Mouse (Mus musculus): ENCODE measurements around the gene Kcnma1. TPM values are rescaled to one million over a fixed set of nuclear protein-coding genes. Genes with fewer than 3 reads are reported as not detected.

The Kcnma1 gene
- polyA plus RNA-seq, 1 experiment from 2014 or later: 0.04 TPM

GRCm38 (mm10) chr14:23896036-23896435 lies 118.3 kb downstream of the Kcnma1 start:
- no peaks in the 10 kb centered on the region for H3K4me1 ChIP-seq (ENCODE audit: insufficient read depth)
- no peak overlapping the region for H3K4me3 ChIP-seq (ENCODE audit: low read depth, low read length)
- no peaks in the 10 kb centered on the region for H3K27me3 ChIP-seq (ENCODE audit: insufficient read depth, low read length)
- H3K9ac ChIP-seq (replicated peaks): no peak overlapping the region
- WGBS (ENCODE audit: insufficient replicate concordance): 68% methylated on average over 3 of the region's 3 CpGs
- TF ChIP-seq CTCF (IDR thresholded peaks at IDR 0.05; ENCODE audit: low read depth): no peak
- TF ChIP-seq EP300 (IDR thresholded peaks at IDR 0.05; ENCODE audit: low read depth): no peak
- ATAC-seq (no peak), DNase-seq (no peak)
- no peaks in the 10 kb centered on the region for H3K9me3 ChIP-seq (ENCODE audit: low read length)
- no peak overlapping the region for H3K4me2 ChIP-seq (ENCODE audit: low read depth, low read length)
- H3K36me3 ChIP-seq (replicated peaks; ENCODE audit: insufficient read depth, low read length): no peaks in the 10 kb centered on the region
- no peak overlapping the region for H3K27ac ChIP-seq (ENCODE audit: low read depth)

- TF ChIP-seq EP300 (IDR thresholded peaks at IDR 0.05; ENCODE audit: low read depth): no peak
- TF ChIP-seq CTCF (IDR thresholded peaks at IDR 0.05; ENCODE audit: low read depth): no peak
- DNase-seq (no peak), ATAC-seq (no peak)
- no peaks in the 10 kb centered on the region for H3K9me3 ChIP-seq (ENCODE audit: low read length)
- H3K27me3 ChIP-seq (ENCODE audit: insufficient read depth, low read length): no peaks in the 10 kb centered on the region
- H3K4me3 ChIP-seq (ENCODE audit: low read depth, low read length): no peak overlapping the region
- no peak overlapping the region for H3K9ac ChIP-seq (replicated peaks)
- H3K4me2 ChIP-seq (ENCODE audit: low read depth, low read length): no peak overlapping the region
- WGBS (ENCODE audit: insufficient replicate concordance): 63% methylated on average over 4 of the region's 4 CpGs
- H3K27ac ChIP-seq (ENCODE audit: low read depth): no peak overlapping the region
- no peaks in the 10 kb centered on the region for H3K36me3 ChIP-seq (replicated peaks; ENCODE audit: insufficient read depth, low read length)
- no peaks in the 10 kb centered on the region for H3K4me1 ChIP-seq (ENCODE audit: insufficient read depth)
These were observed 128.2 kb downstream of the Kcnma1 start for GRCm38 (mm10) chr14:23886112-23886511.

GRCm38 (mm10) chr14:23885539-23885938 lies 128.8 kb downstream of the Kcnma1 start:
- H3K4me2 ChIP-seq (ENCODE audit: low read depth, low read length): no peak overlapping the region
- WGBS (ENCODE audit: insufficient replicate concordance): 44% methylated on average over 6 of the region's 6 CpGs
- H3K4me3 ChIP-seq (ENCODE audit: low read depth, low read length): no peak overlapping the region
- no peaks in the 10 kb centered on the region for H3K9me3 ChIP-seq (ENCODE audit: low read length)
- DNase-seq: no peak
- H3K4me1 ChIP-seq (ENCODE audit: insufficient read depth): no peaks in the 10 kb centered on the region
- TF ChIP-seq CTCF (IDR thresholded peaks at IDR 0.05; ENCODE audit: low read depth): no peak
- TF ChIP-seq EP300 (IDR thresholded peaks at IDR 0.05; ENCODE audit: low read depth): no peak
- H3K36me3 ChIP-seq (replicated peaks; ENCODE audit: insufficient read depth, low read length): no peaks in the 10 kb centered on the region
- no peak for ATAC-seq
- no peaks in the 10 kb centered on the region for H3K27me3 ChIP-seq (ENCODE audit: insufficient read depth, low read length)
- H3K9ac ChIP-seq (replicated peaks): no peak overlapping the region
- H3K27ac ChIP-seq (ENCODE audit: low read depth): no peak overlapping the region

- Histone ChIP-seq H3K9me3 (ENCODE audit: low read length) (no peaks in the 10 kb centered on the region), H3K27me3 (ENCODE audit: insufficient read depth, low read length) (no peaks in the 10 kb centered on the region), H3K4me2 (ENCODE audit: low read depth, low read length) (no peak overlapping the region), H3K4me1 (ENCODE audit: insufficient read depth) (no peaks in the 10 kb centered on the region), H3K4me3 (ENCODE audit: low read depth, low read length) (no peak overlapping the region), H3K9ac (replicated peaks) (no peak overlapping the region), H3K27ac (ENCODE audit: low read depth) (no peak overlapping the region), H3K36me3 (replicated peaks; ENCODE audit: insufficient read depth, low read length) (no peaks in the 10 kb centered on the region)
- ATAC-seq (no peak), DNase-seq (no peak)
- TF ChIP-seq EP300 (IDR thresholded peaks at IDR 0.05; ENCODE audit: low read depth) (no peak), CTCF (IDR thresholded peaks at IDR 0.05; ENCODE audit: low read depth) (no peak)
- WGBS (ENCODE audit: insufficient replicate concordance): 66% methylated on average over 4 of the region's 4 CpGs
These were observed 129.2 kb downstream of the Kcnma1 start for GRCm38 (mm10) chr14:23885071-23885470.

GRCm38 (mm10) chr14:23882001-23882400 lies 132.3 kb downstream of the Kcnma1 start:
- Histone ChIP-seq H3K36me3 (replicated peaks; ENCODE audit: insufficient read depth, low read length) (no peaks in the 10 kb centered on the region), H3K9me3 (ENCODE audit: low read length) (no peaks in the 10 kb centered on the region), H3K9ac (replicated peaks) (no peak overlapping the region), H3K4me3 (ENCODE audit: low read depth, low read length) (no peak overlapping the region), H3K4me1 (ENCODE audit: insufficient read depth) (no peaks in the 10 kb centered on the region), H3K27me3 (ENCODE audit: insufficient read depth, low read length) (no peaks in the 10 kb centered on the region), H3K4me2 (ENCODE audit: low read depth, low read length) (no peak overlapping the region), H3K27ac (ENCODE audit: low read depth) (no peak overlapping the region)
- WGBS (ENCODE audit: insufficient replicate concordance): 58% methylated on average over 1 of the region's 1 CpGs
- no peak for ATAC-seq
- no peak for DNase-seq
- TF ChIP-seq EP300 (IDR thresholded peaks at IDR 0.05; ENCODE audit: low read depth) (no peak), CTCF (IDR thresholded peaks at IDR 0.05; ENCODE audit: low read depth) (no peak)

DNA sequence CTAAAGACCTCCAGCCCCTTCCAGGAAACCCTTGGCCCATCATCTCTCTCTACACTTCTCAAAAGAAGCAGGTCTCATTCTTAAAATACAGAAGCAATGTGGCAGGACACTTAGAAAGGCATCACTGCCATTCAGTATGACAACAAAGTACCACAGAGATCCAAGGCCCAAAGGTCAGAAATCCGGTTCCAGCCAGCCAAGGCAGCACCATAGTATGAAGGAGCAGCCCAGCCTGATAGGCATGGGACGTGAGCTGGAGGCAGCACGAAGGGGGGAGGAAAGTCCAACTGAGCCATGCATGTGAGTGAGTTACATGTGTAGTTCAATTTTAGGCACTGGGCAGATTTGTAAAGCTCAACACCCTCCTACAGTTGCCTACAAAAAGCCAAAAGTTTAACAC lies 135.0 kb downstream of the Kcnma1 start:
- no peak for TF ChIP-seq CTCF (IDR thresholded peaks at IDR 0.05; ENCODE audit: low read depth)
- TF ChIP-seq EP300 (IDR thresholded peaks at IDR 0.05; ENCODE audit: low read depth): no peak
- no peak overlapping the region for H3K27ac ChIP-seq (ENCODE audit: low read depth)
- H3K4me1 ChIP-seq (ENCODE audit: insufficient read depth): no peaks in the 10 kb centered on the region
- no peak overlapping the region for H3K4me3 ChIP-seq (ENCODE audit: low read depth, low read length)
- no peaks in the 10 kb centered on the region for H3K9me3 ChIP-seq (ENCODE audit: low read length)
- no peaks in the 10 kb centered on the region for H3K27me3 ChIP-seq (ENCODE audit: insufficient read depth, low read length)
- no peak for ATAC-seq
- WGBS (ENCODE audit: insufficient replicate concordance): 64% methylated on average over 3 of the region's 3 CpGs
- no peaks in the 10 kb centered on the region for H3K36me3 ChIP-seq (replicated peaks; ENCODE audit: insufficient read depth, low read length)
- H3K4me2 ChIP-seq (ENCODE audit: low read depth, low read length): no peak overlapping the region
- no peak for DNase-seq
- H3K9ac ChIP-seq (replicated peaks): no peak overlapping the region

DNA sequence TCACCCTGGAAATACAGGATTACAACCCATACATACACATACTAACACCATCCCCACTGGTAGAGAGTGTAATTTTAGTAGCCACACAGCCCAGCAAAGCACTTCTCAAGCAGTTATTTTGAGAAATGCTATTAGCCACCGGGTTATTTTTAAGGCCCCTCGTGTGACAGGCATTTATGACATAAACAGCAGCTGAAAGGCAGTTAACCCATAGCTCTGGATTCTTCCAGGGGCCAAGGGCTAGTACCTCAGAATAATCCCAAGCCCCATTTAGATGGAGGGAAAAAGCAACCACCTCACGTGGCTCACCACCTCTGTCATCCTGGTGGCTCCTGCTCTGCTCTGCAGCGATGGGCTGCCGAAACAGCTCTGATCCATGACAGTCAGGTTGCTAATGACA lies 136.7 kb downstream of the Kcnma1 start:
- ATAC-seq (no peak), DNase-seq (no peak)
- 74% methylated on average over 5 of the region's 5 CpGs for WGBS (ENCODE audit: insufficient replicate concordance)
- H3K4me1 ChIP-seq (ENCODE audit: insufficient read depth): no peaks in the 10 kb centered on the region
- H3K4me3 ChIP-seq (ENCODE audit: low read depth, low read length): no peak overlapping the region
- no peak overlapping the region for H3K27ac ChIP-seq (ENCODE audit: low read depth)
- no peaks in the 10 kb centered on the region for H3K27me3 ChIP-seq (ENCODE audit: insufficient read depth, low read length)
- H3K9ac ChIP-seq (replicated peaks): no peak overlapping the region
- H3K36me3 ChIP-seq (replicated peaks; ENCODE audit: insufficient read depth, low read length): no peaks in the 10 kb centered on the region
- no peak for TF ChIP-seq EP300 (IDR thresholded peaks at IDR 0.05; ENCODE audit: low read depth)
- no peak for TF ChIP-seq CTCF (IDR thresholded peaks at IDR 0.05; ENCODE audit: low read depth)
- no peak overlapping the region for H3K4me2 ChIP-seq (ENCODE audit: low read depth, low read length)
- H3K9me3 ChIP-seq (ENCODE audit: low read length): no peaks in the 10 kb centered on the region
